Mouse (Mus musculus) lung, postnatal 0 days (tissue): Measurements from ENCODE around the gene Cnga1.
"Not testable (repeated sequence)": the region's sequence is repeated elsewhere in the genome, so short reads cannot be mapped to it uniquely, and the experiment has no call there.

ENCODE experiments used
- CTCF ChIP-seq: IDR thresholded peaks from 2 replicates; pipeline ENCODE4 v1.5.1; 2016; ENCODE audit warnings: antibody characterized with exemption, mild to moderate bottlenecking
- EP300 ChIP-seq: IDR thresholded peaks from 2 replicates; pipeline ENCODE4 v1.6.1; 2016; ENCODE audit warnings: antibody characterized with exemption, mild to moderate bottlenecking, control low read depth

- not testable (repeated sequence) for TF ChIP-seq CTCF, EP300
These were observed 80.9 kb downstream of the Cnga1 start for GRCm38 (mm10) chr5:72563183-72563582.
